Mouse (Mus musculus): Measurements from ENCODE around the gene Spata25.

- TF ChIP-seq CTCF (IDR thresholded peaks at IDR 0.05; ENCODE audit: borderline replicate concordance, insufficient read depth, low read depth, low read length): no peak
- TF ChIP-seq POLR2A (IDR thresholded peaks at IDR 0.05; ENCODE audit: borderline replicate concordance, insufficient read depth, low read length): no peak
These were observed 38.6 kb upstream of the Spata25 start for GRCm38 (mm10) chr2:164866741-164867551.

Data from cerebellum, adult 2 months (tissue).